Mouse (Mus musculus): ENCODE results near the gene Cyp46a1. TPM values are rescaled to one million over a fixed set of nuclear protein-coding genes. Genes with fewer than 3 reads are reported as not detected.

Cyp46a1 gene
- polyA plus RNA-seq, 1 experiment, result 3.0 TPM

GRCm38 (mm10) chr12:108352371-108353136, 18.4 kb downstream of the Cyp46a1 start:
- no peak for DNase-seq
- Histone ChIP-seq H3K4me1 (ENCODE audit: control insufficient read depth, insufficient read depth, low read length) (no peaks in the 10 kb centered on the region), H3K4me3 (replicated peaks; ENCODE audit: extremely low read depth, low read depth, low read length) (no peak overlapping the region)
- TF ChIP-seq POLR2A (IDR thresholded peaks at IDR 0.05; ENCODE audit: borderline replicate concordance, extremely low read depth, low read depth, low read length) (no peak), CTCF (IDR thresholded peaks at IDR 0.05; ENCODE audit: insufficient read depth, low read length) (no peak)
- WGBS, result 18% methylated on average over 35 of the region's 35 CpGs

GRCm38 (mm10) chr12:108354284-108354683, 20.1 kb downstream of the Cyp46a1 start:
- Histone ChIP-seq H3K4me3 (replicated peaks; ENCODE audit: extremely low read depth, low read depth, low read length) (no peak overlapping the region), H3K4me1 (ENCODE audit: control insufficient read depth, insufficient read depth, low read length) (no peaks in the 10 kb centered on the region)
- WGBS, result 77% methylated on average over 2 of the region's 2 CpGs
- TF ChIP-seq POLR2A (IDR thresholded peaks at IDR 0.05; ENCODE audit: borderline replicate concordance, extremely low read depth, low read depth, low read length) (no peak), CTCF (IDR thresholded peaks at IDR 0.05; ENCODE audit: insufficient read depth, low read length) (no peak)
- DNase-seq, result no peak

- H3K4me1 ChIP-seq (ENCODE audit: control insufficient read depth, insufficient read depth, low read length), result no peaks in the 10 kb centered on the region
- DNase-seq, result no peak
- TF ChIP-seq POLR2A (IDR thresholded peaks at IDR 0.05; ENCODE audit: borderline replicate concordance, extremely low read depth, low read depth, low read length) (no peak), CTCF (IDR thresholded peaks at IDR 0.05; ENCODE audit: insufficient read depth, low read length) (no peak)
- 68% methylated on average over 1 of the region's 1 CpGs for WGBS
- H3K4me3 ChIP-seq (replicated peaks; ENCODE audit: extremely low read depth, low read depth, low read length), result no peak overlapping the region
Observed at GRCm38 (mm10) chr12:108355271-108355670, 21.1 kb downstream of the Cyp46a1 start.

DNA sequence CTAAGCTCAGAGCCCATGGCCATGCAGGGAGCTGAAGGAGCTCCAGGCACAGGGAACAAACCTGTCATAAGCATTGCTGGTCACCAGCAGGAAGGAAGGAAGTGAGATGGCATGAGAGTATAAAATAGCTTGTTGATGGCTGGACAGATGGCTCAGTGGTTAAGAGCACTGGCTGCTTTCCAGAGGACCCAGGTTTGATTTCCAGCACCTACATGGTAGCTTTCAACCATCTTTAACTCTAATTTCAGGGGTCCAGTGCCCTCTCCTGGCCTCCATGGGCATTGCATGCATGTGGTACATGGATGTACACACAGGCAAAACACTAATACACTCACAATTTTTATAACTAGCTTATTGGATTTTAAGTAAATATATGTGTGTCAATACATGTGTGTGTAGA, 21.8 kb downstream of the Cyp46a1 start:
- no peaks in the 10 kb centered on the region for H3K4me1 ChIP-seq (ENCODE audit: control insufficient read depth, insufficient read depth, low read length)
- no peak for TF ChIP-seq CTCF (IDR thresholded peaks at IDR 0.05; ENCODE audit: insufficient read depth, low read length)
- TF ChIP-seq POLR2A (IDR thresholded peaks at IDR 0.05; ENCODE audit: borderline replicate concordance, extremely low read depth, low read depth, low read length), result no peak
- no peak for DNase-seq
- H3K4me3 ChIP-seq (replicated peaks; ENCODE audit: extremely low read depth, low read depth, low read length), result no peak overlapping the region

GRCm38 (mm10) chr12:108363796-108364195, 29.6 kb downstream of the Cyp46a1 start:
- WGBS, result 4% methylated on average over 5 of the region's 5 CpGs
- Histone ChIP-seq H3K4me3 (replicated peaks; ENCODE audit: extremely low read depth, low read depth, low read length) (no peak overlapping the region), H3K4me1 (ENCODE audit: control insufficient read depth, insufficient read depth, low read length) (peaks cover 15% of the 10 kb centered on the region)
- TF ChIP-seq CTCF (IDR thresholded peaks at IDR 0.05; ENCODE audit: insufficient read depth, low read length), result peak; percentile 91
- no peak for TF ChIP-seq POLR2A (IDR thresholded peaks at IDR 0.05; ENCODE audit: borderline replicate concordance, extremely low read depth, low read depth, low read length)
- DNase-seq, result peak; percentile 85

DNA sequence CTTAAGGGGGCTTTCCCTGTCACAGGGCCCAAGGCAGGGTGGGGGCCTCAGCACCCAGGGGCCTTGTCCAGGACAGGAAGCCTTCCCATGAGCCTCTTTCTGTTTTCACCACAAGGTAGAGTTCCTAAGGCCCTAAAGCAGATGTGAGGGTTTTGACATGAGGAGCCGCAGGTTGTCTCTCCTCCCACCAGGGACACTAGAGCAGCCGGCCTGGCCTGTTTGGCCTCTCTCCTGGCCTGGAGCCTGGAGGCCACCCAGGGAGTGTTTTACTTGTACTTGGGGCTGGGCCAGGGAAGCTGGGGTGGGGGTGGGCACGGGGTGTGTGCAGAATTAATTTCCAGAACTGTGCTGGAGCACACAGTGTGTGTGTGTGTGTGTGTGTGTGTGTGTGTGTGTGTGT, 31.2 kb downstream of the Cyp46a1 start:
- peak; percentile 41 for DNase-seq
- TF ChIP-seq POLR2A (IDR thresholded peaks at IDR 0.05; ENCODE audit: borderline replicate concordance, extremely low read depth, low read depth, low read length) (no peak), CTCF (IDR thresholded peaks at IDR 0.05; ENCODE audit: insufficient read depth, low read length) (0 out of 2 replicates have a peak, but pooled peaks have one; percentile 14)
- H3K4me3 ChIP-seq (replicated peaks; ENCODE audit: extremely low read depth, low read depth, low read length), result no peak overlapping the region
- 12% methylated on average over 3 of the region's 3 CpGs for WGBS
- peaks cover 23% of the 10 kb centered on the region for H3K4me1 ChIP-seq (ENCODE audit: control insufficient read depth, insufficient read depth, low read length)

- H3K4me1 ChIP-seq (ENCODE audit: control insufficient read depth, insufficient read depth, low read length), result peaks cover 23% of the 10 kb centered on the region
- TF ChIP-seq CTCF (IDR thresholded peaks at IDR 0.05; ENCODE audit: insufficient read depth, low read length) (no peak), POLR2A (IDR thresholded peaks at IDR 0.05; ENCODE audit: borderline replicate concordance, extremely low read depth, low read depth, low read length) (no peak)
- no peak overlapping the region for H3K4me3 ChIP-seq (replicated peaks; ENCODE audit: extremely low read depth, low read depth, low read length)
- no peak for DNase-seq
- 33% methylated on average over 7 of the region's 7 CpGs for WGBS
Observed at GRCm38 (mm10) chr12:108365868-108366267, 31.7 kb downstream of the Cyp46a1 start.

- 34% methylated on average over 2 of the region's 2 CpGs for WGBS
- no peak for DNase-seq
- TF ChIP-seq CTCF (IDR thresholded peaks at IDR 0.05; ENCODE audit: insufficient read depth, low read length), result no peak
- peak; percentile 48; the same call in 1 of the 2 replicates for TF ChIP-seq POLR2A (IDR thresholded peaks at IDR 0.05; ENCODE audit: borderline replicate concordance, extremely low read depth, low read depth, low read length)
- H3K4me1 ChIP-seq (ENCODE audit: control insufficient read depth, insufficient read depth, low read length), result peaks cover 23% of the 10 kb centered on the region
- H3K4me3 ChIP-seq (replicated peaks; ENCODE audit: extremely low read depth, low read depth, low read length), result no peak overlapping the region
Observed at GRCm38 (mm10) chr12:108367909-108368308, 33.7 kb downstream of the Cyp46a1 start.

DNA sequence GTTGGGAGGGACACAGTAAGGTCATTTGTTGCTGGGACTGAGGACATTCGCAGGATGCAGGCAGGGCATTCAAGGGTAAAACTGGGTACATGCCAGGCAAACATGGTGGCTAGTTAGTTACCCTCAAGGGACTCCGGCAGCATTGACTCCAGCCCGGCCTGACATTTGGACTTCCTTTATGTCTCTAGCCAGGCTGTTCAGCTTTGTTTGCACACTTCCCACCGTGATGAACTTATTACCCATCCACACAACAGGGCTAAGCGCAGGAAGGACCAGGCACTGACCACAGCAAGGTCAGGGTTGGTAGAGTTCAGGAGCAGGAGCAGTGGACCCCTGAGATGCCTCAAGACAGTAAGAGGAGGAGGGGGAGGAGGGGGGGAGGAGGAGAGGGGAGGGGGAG, 34.7 kb downstream of the Cyp46a1 start:
- no peak for TF ChIP-seq CTCF (IDR thresholded peaks at IDR 0.05; ENCODE audit: insufficient read depth, low read length)
- no peak for TF ChIP-seq POLR2A (IDR thresholded peaks at IDR 0.05; ENCODE audit: borderline replicate concordance, extremely low read depth, low read depth, low read length)
- no peak overlapping the region for H3K4me3 ChIP-seq (replicated peaks; ENCODE audit: extremely low read depth, low read depth, low read length)
- H3K4me1 ChIP-seq (ENCODE audit: control insufficient read depth, insufficient read depth, low read length), result peaks cover 23% of the 10 kb centered on the region
- WGBS, result 46% methylated on average over 5 of the region's 5 CpGs
- DNase-seq, result no peak
